Mouse (Mus musculus) kidney, adult 9 months (tissue): Measurements from ENCODE around the gene Dst.

Experiments
- DNase-seq: peaks from one replicate; pipeline ENCODE4 v3.0.0; 2022

The Dst gene

GRCm38 (mm10) chr1:33908191-33908962 is at the start of gene Dst:
TSS of gene Dst (plus strand) at chr1:33908225.
- no peak for DNase-seq

GRCm38 (mm10) chr1:33869031-33869430 is 39.0 kb upstream of the Dst start:
- DNase-seq, result no peak

GRCm38 (mm10) chr1:33869437-33869836 is 38.6 kb upstream of the Dst start:
- DNase-seq, result no peak

GRCm38 (mm10) chr1:33873561-33873960 is 34.5 kb upstream of the Dst start:
- DNase-seq, result no peak

DNA sequence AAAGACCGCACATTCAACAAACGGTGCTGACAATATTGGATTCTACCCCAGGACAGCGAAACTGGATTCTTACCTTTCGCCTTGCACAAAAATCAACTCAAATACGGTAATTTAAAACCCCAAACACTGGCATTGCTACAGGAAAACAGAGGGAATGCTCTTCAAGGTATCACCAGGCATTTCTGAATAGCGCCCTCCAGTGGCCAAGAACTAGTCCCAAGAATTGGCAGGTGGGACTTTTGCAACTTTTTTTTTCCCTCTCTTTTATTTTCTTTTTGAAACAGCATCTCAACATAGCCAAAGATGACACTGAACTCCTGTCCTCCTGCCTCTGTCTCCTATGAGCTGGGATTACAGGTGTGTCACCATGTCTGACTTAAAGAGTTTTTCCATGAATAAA is 32.3 kb upstream of the Dst start:
- DNase-seq, result peak; percentile 19

DNA sequence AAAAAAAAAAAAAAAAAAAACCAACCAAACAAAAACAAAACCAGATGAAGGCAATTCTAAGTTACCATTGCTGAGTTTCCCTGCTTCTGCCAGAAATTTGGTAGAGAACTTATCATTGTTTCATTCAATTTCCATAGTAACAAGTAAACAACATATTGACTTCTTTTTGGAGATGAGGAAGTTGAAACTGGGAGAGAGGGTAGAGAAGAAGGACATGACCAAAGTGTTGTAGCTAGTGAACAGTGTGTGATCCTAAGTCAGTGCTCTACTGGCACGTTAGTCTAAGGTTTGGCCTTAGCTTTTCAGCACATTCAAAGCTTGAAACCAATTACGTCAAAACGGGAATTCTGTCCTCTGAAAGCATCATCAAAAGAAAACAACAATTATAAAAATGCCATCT is 31.6 kb upstream of the Dst start:
- no peak for DNase-seq

GRCm38 (mm10) chr1:33878170-33878569 is 29.9 kb upstream of the Dst start:
- DNase-seq, result no peak

- DNase-seq, result peak; percentile 22
Measured at GRCm38 (mm10) chr1:33883102-33883839, 24.8 kb upstream of the Dst start.

DNA sequence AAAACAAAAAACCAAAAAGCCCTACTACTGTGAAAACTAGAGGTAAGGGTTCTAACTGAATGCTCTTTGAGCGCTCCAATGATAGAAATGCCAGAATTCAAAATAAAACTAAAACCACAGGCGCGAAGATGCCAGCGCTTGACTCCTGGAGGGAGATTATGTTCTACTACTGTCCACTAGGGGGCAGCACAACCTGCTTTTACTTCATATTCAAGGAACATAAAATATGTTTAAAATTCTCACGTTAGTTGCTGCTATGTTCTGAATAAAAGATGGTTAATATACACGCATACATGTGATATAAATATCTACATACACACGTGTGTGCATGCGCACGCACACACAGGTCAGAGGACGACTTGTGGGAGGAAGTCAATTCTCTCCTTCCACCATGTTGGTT is 15.2 kb upstream of the Dst start:
- peak; percentile 35 for DNase-seq

GRCm38 (mm10) chr1:33896116-33896515 is 11.9 kb upstream of the Dst start:
- no peak for DNase-seq

DNA sequence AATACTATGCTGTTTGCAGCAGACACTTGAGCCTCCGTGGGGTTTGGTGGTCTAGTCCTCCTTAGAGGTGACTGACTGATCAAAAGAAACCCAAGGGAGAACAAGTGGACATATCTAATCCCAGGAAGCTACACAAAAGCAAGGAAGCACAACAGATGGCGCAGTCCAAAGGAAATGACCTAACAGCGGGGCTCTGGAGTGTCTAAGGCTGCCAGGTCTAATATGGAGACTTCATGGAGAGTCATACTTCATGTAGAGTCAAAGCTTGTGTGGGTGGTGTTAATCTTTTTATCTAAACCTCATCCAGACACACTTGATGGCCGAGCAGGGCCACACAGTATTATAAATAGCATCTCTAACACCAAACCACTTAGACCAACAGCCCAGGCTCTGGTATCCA is 11.4 kb upstream of the Dst start:
- no peak for DNase-seq

DNA sequence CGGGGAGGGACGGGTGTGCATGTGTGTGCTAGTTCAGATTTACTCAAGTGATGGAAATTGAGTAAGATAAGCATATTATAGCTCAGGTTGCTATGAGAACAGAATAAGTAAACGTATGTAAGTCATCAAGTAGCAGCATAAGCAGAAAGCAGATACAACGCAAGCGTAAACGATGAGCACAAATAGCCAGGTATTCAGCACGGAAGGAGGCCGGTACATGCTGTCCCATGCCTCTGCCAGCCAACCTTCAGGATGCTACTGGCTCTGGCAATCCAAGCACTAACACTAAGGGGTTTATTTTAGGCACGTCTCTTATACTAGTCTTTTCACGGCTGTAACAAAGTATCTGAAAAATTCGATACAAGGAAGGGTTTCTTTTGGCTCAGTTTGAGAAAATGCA is 10.6 kb upstream of the Dst start:
- no peak for DNase-seq

- no peak for DNase-seq
Measured at GRCm38 (mm10) chr1:33898373-33898772, 9.7 kb upstream of the Dst start.

- no peak for DNase-seq
Measured at GRCm38 (mm10) chr1:33900175-33900574, 7.8 kb upstream of the Dst start.

- DNase-seq, result no peak
Measured at GRCm38 (mm10) chr1:33903587-33903986, 4.4 kb upstream of the Dst start.

DNA sequence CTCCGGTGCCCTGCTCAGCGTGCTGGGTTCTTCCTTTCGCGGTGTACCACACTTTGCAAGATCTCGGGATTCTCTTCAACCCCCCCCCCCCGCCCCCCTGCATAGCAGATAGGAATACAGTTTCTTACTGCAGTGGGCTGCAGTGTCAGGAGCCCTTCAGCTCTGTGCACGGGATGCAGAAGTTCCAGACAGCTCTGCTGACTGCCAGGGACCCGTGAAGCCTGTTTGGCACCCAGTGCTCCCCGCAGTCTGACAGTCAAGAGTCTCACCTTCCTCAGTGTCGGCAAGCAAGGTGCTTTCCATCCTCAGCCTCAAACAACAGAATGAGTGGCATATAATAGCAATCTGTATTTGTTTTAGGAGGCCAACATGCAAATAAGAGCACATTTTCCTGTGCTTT is 1.8 kb upstream of the Dst start:
- DNase-seq, result no peak

DNA sequence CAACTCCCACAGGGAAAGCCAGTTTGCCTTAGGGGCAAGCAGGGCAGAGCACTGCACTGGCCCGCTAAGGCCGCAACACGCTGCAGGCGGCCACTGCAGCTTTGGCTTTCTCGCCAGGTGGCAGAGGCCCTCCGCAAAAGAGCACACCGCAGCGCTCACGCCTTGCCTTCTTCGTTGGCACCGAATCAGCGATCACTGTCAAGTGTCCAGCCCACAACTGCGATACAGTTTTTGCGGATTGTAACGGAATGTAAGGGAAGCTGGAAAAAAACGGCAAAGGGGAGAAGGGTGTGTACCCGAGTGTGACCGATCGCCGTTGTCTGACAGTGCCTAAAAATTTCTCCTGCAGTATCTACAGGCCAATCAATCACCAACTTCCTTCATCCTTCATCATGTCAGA is 1.1 kb upstream of the Dst start:
- no peak for DNase-seq

DNA sequence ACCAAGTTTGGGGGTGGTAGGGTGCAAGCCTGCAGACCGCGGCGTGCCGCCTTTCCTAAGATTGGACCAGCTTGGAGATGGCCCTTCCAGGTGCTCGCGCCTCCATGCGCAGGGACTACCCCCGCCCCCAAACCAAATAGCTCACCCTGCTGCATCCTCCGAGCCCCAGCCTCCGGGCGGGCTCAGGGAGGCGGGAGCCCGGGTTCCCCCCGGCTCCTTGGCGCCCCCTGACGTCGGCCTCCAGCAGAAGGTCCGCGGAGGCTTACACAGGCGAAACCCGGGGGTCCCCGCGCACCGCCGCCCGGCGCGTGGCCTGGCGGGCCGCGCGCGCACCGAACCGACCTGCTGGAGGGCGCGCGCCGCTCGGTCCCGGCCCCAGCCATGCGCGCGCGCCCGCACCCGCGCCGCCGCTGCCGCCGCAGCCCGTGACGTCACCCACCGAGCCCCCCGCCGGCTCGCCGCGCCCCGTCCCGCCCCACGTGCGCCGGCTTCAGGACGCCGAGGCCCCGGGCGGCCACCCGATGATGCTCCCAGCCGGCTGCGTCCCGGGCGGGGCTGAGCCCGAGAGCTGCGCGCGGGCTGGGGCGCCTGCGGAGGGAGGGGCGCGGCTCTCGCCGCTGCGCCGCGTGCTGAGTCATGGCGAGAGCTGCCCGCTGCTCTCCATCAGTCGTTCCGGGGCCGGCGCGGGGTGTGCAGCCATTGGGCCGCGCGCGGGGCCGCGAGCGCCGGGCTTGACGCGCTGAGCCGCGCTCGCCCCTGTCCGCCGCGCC is 419 bp upstream of the Dst start, which contains the start of gene Bend6:
Gene Bend6 (minus strand): TSS at position 396 of the 770 bp plus-strand sequence.
- DNase-seq, result no peak

DNA sequence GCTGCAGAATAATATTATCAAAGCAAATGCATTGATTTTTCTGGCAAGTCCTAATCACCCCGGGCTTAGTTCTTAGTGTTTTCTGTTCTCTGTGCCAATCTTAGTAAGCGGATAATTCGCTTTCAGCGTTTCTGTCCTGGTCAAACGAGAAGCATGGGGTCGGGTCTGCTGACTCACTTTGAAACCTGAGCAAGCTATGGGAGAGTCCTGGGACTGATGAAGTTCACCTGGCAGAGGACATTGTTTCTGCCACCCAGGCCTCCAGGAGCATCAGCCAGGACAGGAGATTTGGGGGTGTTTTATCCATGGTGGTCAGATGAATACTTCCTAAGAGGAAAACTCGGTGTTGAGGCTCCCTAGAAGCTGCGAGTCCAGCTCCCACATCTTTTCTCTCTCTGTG is 3.6 kb downstream of the Dst start:
- DNase-seq, result no peak

DNA sequence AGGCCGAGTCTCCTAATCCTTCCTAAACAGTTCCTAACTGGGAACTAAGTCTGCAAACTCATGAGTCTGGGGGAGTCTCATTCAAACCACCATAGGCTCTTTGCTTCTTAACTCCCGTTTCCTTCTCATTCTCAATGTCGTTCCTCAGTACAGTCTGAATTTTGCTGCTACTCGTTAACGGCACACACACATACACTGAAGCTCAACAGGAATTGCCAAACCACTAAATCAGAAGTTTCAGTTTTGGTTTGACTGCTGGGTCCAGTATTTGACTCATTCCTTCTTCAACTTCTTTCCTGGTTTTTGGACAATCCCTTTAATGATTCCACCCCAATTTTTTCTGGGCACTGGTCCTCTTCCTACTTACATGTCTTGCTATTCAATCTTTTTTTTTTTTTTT is 8.5 kb downstream of the Dst start:
- DNase-seq, result no peak

GRCm38 (mm10) chr1:33922975-33923374 is 14.9 kb downstream of the Dst start:
- no peak for DNase-seq

DNA sequence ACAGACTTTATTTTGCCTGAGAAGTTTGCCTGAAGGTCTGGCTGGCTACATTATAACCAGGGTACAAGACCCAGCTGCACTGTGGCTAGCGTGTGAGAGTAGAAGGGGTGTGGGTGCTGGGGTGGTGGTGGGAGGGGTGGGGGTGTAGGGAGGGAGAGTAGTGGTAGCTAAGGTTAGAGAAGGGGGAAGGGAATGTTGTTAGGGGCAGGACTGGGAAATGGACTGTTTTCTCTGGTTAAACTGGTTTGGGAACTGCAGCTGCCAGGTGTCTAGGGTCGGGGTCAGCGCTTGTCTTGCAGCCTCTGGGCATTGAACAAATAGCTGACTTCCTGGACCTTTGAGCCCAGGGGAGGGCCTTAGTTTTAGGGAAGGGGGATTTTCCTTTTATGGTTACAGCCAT is 17.3 kb downstream of the Dst start:
- DNase-seq, result no peak

GRCm38 (mm10) chr1:33927466-33927865 is 19.4 kb downstream of the Dst start:
- no peak for DNase-seq

- no peak for DNase-seq
Measured at GRCm38 (mm10) chr1:33931791-33932190, 23.8 kb downstream of the Dst start.
